Mouse (Mus musculus): Measurements from ENCODE around the gene Fancg. TPM values are rescaled to one million over a fixed set of nuclear protein-coding genes. Genes with fewer than 3 reads are reported as not detected.

Gene Fancg
- polyA plus RNA-seq, 1 experiment from 2014 or later, result 29.9 TPM

DNA sequence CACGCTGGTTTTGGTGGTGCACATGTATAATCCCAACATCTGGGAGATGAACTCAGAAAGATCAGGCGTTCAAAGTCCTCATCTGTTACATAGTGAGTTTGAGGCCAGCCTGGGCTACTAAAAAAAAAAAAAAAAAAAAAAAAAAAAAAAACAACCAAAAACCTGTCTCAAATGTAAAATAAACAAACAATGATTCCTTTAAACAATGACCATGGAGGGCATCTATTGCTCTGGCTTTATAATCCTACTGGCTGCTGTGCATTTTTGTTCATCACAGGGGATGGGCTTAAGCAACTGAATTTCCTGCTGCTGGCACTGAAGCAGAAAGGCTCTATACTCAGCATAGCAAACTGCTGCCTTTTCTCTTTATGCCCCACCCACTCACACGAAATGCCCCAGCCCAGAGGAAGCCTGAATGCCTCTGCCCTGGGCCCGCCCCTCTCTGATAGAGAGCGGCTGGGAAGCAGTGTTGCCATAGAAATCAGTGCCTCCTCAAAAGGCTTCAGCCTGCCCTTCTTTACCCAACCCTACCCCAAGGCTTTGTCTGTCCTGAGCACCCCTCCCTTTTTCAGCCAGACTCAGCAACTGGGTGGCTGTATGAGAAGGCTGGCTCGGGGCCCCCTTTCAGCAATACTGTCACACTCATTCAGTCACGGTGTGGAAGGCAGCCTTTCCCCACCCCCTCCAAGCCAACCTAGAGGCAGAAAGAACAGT lies 33.5 kb upstream of the Fancg start:
- H3K4me1 ChIP-seq, result peaks cover 48% of the 10 kb centered on the region
- H3K36me3 ChIP-seq, result no peaks in the 10 kb centered on the region
- peak overlapping the region; percentile 81 for H3K4me2 ChIP-seq (replicated peaks)

GRCm38 (mm10) chr4:43040881-43041547 lies 30.7 kb upstream of the Fancg start:
- Histone ChIP-seq H3K27me3 (no peaks in the 10 kb centered on the region), H3K4me2 (replicated peaks) (no peak overlapping the region), H3K4me3 (no peak overlapping the region), H3K27ac (replicated peaks) (peak overlapping the region; percentile 35), H3K9ac (replicated peaks) (no peak overlapping the region), H3K4me1 (peaks cover 55% of the 10 kb centered on the region), H3K36me3 (peaks cover 8% of the 10 kb centered on the region), H3K9me3 (no peaks in the 10 kb centered on the region)
- ATAC-seq (replicated peaks), result no peak
- 69% methylated on average over 9 of the region's 9 CpGs for WGBS

More for the DNA sequence above, 33.5 kb upstream of the Fancg start:
- Histone ChIP-seq H3K9ac (replicated peaks) (peak overlapping the region; percentile 55), H3K27me3 (no peaks in the 10 kb centered on the region), H3K9me3 (no peaks in the 10 kb centered on the region), H3K27ac (replicated peaks) (peak overlapping the region; percentile 93), H3K4me3 (peak overlapping the region; percentile 71)
- 5% methylated on average over 7 of the region's 7 CpGs for WGBS
- peak; percentile 53 for ATAC-seq (replicated peaks)

DNA sequence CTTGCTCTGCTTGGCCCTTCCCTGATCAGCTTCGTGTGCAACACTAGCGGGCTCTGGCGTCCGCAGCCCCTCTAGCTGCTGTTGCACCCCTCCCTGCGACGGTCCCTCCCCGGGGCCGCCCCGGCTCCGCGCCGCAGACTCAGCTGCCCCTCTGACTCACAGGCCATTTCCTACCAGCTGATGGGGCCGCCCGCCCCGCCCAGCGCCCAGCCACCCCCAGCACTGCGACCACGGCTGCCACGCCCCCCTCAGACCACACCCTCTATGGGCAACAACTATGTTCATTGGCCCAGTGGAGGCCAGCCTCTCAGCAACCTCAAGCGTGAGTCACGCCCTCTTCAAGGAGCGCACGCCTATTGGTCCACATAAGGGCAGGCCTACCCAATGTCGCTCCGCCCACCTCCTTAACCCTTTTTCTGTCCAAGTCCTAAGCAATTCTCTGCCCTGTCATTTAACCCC lies 29.8 kb upstream of the Fancg start:
- peak overlapping the region; percentile 62 for H3K9ac ChIP-seq (replicated peaks)
- peaks cover 17% of the 10 kb centered on the region for H3K36me3 ChIP-seq
- H3K9me3 ChIP-seq, result no peaks in the 10 kb centered on the region
- H3K27ac ChIP-seq (replicated peaks), result peak overlapping the region; percentile 78
- peaks cover 54% of the 10 kb centered on the region for H3K4me1 ChIP-seq
- peak; percentile 97 for ATAC-seq (replicated peaks)
- under 1% methylated on average over 25 of the region's 25 CpGs for WGBS
- H3K27me3 ChIP-seq, result no peaks in the 10 kb centered on the region
- H3K4me2 ChIP-seq (replicated peaks), result peak overlapping the region; percentile 71
- H3K4me3 ChIP-seq, result peak overlapping the region; percentile 81

DNA sequence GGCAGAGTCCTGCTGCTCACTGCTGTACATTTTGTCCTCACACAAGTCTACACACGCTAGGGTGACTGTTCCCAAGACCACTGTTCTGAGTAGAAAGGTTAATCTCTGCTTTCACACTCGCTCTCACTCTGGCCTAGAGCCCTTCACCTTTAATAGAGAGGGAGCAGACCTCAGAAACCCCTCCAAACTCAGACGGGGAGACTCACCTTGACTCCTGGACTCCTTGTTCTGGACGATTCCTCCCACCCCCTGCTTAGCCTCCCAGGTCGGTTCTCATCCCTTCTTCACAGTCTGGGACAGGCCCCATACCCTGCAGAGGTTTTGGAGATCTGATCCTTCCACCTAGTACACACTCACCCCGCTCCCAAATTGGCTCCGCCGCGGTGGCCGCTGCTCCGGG lies 29.3 kb upstream of the Fancg start:
- Histone ChIP-seq H3K9me3 (no peaks in the 10 kb centered on the region), H3K9ac (replicated peaks) (peak overlapping the region; percentile 62), H3K27ac (replicated peaks) (peak overlapping the region; percentile 78), H3K27me3 (no peaks in the 10 kb centered on the region), H3K4me2 (replicated peaks) (peak overlapping the region; percentile 71), H3K4me3 (peak overlapping the region; percentile 81), H3K36me3 (peaks cover 22% of the 10 kb centered on the region), H3K4me1 (peaks cover 49% of the 10 kb centered on the region)
- WGBS, result 2% methylated on average over 11 of the region's 11 CpGs
- ATAC-seq (replicated peaks), result no peak; the same call in 1 of the 2 replicates

DNA sequence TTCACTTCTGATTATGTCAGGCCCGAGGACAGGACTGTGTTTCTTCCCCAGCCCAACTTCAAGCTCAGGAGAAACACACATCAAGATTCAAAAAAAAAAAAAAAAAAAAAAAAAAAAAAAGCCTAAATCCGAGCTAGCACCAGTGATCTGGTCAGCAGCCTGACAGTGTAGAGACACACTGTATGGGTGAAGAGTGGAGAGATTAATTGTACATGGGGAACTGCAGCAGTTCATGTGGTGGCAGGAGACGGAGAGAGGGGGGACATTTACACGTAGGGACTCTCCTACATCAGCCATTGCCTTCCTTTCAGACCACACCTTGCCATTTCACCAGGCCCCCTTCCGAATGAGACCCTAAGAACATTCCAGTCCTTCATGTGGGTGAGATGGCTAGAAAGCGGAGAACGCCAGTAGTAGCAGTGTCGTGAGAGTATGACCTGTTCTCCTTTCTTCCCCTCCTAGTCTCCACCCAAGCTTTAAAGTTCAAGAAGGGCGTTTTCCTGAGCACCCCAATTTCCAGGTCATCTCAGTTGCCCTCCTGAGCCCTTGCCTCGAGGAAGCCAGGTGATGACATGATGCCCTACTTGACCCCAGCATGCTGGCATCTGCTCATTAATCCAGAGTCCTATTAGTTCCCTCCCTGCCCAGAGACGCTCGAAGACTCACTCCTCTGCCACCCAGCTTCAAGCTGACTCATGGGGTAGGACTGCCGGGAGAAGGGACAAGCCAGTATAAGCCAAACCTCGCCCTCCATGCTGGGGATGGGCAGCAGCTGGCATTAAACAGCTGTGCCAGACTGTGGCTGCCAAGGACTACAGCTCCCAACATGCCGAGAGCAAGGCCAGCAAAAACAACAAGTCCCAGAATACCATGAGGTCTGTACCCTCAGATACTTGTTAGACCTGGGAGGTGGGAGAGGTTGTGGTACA lies 28.5 kb upstream of the Fancg start:
- WGBS, result 57% methylated on average over 15 of the region's 15 CpGs
- H3K27me3 ChIP-seq, result no peaks in the 10 kb centered on the region
- H3K4me2 ChIP-seq (replicated peaks), result peak overlapping the region; percentile 71
- peaks cover 41% of the 10 kb centered on the region for H3K4me1 ChIP-seq
- H3K4me3 ChIP-seq, result peak overlapping the region; percentile 81
- H3K9ac ChIP-seq (replicated peaks), result peak overlapping the region; percentile 62
- no peaks in the 10 kb centered on the region for H3K9me3 ChIP-seq
- H3K27ac ChIP-seq (replicated peaks), result 0 out of 2 replicates have a peak overlapping the region, but pooled peaks have one; percentile 78
- no peak for ATAC-seq (replicated peaks)
- peaks cover 30% of the 10 kb centered on the region for H3K36me3 ChIP-seq

DNA sequence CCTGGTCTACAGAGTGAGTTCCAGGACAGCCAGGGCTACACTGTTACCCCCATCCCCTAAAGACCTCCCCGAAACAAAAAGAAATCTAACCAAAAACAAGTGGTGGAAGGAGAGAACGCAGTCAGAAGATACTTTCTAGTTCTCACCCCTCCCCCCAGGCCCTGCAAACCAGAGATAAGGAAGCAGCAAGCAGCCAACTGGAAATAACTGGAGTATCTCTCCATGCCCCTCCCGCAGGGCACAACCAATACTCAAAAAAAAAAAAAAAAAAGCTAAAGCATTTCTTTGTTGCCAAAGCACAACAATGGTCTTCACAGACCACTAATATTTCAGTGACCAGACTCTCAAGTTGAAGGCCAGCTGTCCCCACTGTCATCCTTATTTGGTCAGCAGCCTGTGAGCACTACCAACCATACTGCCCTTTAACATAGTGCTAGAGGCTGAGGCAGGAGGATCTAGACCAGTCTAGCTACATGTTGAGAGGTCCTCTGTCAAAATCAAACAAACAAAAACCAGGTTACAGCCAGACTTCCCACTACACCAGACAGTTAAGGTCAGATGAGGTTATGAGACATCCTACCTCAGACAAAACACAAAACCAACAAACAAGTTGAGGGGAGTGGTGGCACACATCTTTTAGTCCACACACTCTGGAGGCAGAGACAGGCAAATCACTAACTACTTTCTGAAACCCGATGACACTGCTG lies 27.7 kb upstream of the Fancg start:
- H3K36me3 ChIP-seq, result peaks cover 37% of the 10 kb centered on the region
- ATAC-seq (replicated peaks), result no peak
- 76% methylated on average over 4 of the region's 4 CpGs for WGBS
- no peaks in the 10 kb centered on the region for H3K9me3 ChIP-seq
- H3K27me3 ChIP-seq, result no peaks in the 10 kb centered on the region
- no peak overlapping the region for H3K4me3 ChIP-seq
- peaks cover 33% of the 10 kb centered on the region for H3K4me1 ChIP-seq
- no peak overlapping the region for H3K27ac ChIP-seq (replicated peaks)
- H3K4me2 ChIP-seq (replicated peaks), result no peak overlapping the region
- H3K9ac ChIP-seq (replicated peaks), result no peak overlapping the region

GRCm38 (mm10) chr4:43036356-43036755 lies 26.1 kb upstream of the Fancg start:
- H3K4me1 ChIP-seq, result peaks cover 40% of the 10 kb centered on the region
- no peak overlapping the region for H3K4me3 ChIP-seq
- ATAC-seq (replicated peaks), result no peak
- no peak overlapping the region for H3K27ac ChIP-seq (replicated peaks)
- no peaks in the 10 kb centered on the region for H3K27me3 ChIP-seq
- H3K9ac ChIP-seq (replicated peaks), result no peak overlapping the region
- no peaks in the 10 kb centered on the region for H3K9me3 ChIP-seq
- H3K36me3 ChIP-seq, result peaks cover 41% of the 10 kb centered on the region
- H3K4me2 ChIP-seq (replicated peaks), result no peak overlapping the region
- WGBS, result 87% methylated on average over 10 of the region's 10 CpGs

GRCm38 (mm10) chr4:43035851-43036250 lies 25.5 kb upstream of the Fancg start:
- Histone ChIP-seq H3K36me3 (peaks cover 41% of the 10 kb centered on the region), H3K4me2 (replicated peaks) (no peak overlapping the region), H3K9me3 (no peaks in the 10 kb centered on the region), H3K27ac (replicated peaks) (no peak overlapping the region), H3K4me1 (peaks cover 39% of the 10 kb centered on the region), H3K9ac (replicated peaks) (no peak overlapping the region), H3K27me3 (no peaks in the 10 kb centered on the region), H3K4me3 (no peak overlapping the region)
- no peak for ATAC-seq (replicated peaks)
- WGBS, result 88% methylated on average over 6 of the region's 6 CpGs

DNA sequence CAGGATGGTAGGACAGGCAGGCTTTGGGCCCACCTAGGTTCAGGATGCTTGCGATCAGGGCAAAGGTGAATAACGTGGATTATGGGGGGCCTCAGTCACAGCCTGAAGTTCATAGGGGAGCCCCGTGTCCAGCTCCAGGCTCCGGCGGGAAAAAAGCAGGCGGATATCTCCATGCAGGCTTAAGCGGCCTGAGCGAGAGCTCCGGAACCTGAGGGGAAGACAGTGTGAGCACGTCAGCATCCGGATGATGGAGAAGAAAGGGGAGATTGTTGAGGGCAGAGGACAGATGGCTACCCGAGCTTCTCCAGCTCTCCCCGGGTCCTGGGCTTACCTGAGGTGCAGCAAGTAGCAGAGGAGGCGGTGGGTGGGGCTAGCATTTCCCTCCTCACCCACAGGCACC lies 23.2 kb upstream of the Fancg start:
- Histone ChIP-seq H3K9ac (replicated peaks) (no peak overlapping the region), H3K9me3 (no peaks in the 10 kb centered on the region), H3K36me3 (peaks cover 54% of the 10 kb centered on the region), H3K27me3 (no peaks in the 10 kb centered on the region), H3K27ac (replicated peaks) (no peak overlapping the region), H3K4me1 (peaks cover 35% of the 10 kb centered on the region), H3K4me2 (replicated peaks) (no peak overlapping the region), H3K4me3 (no peak overlapping the region)
- ATAC-seq (replicated peaks), result no peak
- 84% methylated on average over 14 of the region's 14 CpGs for WGBS

- Histone ChIP-seq H3K9ac (replicated peaks) (no peak overlapping the region), H3K9me3 (no peaks in the 10 kb centered on the region), H3K4me3 (no peak overlapping the region), H3K4me2 (replicated peaks) (no peak overlapping the region), H3K27me3 (no peaks in the 10 kb centered on the region), H3K4me1 (peaks cover 26% of the 10 kb centered on the region), H3K36me3 (peaks cover 64% of the 10 kb centered on the region), H3K27ac (replicated peaks) (peak overlapping the region; percentile 90)
- WGBS, result 92% methylated on average over 1 of the region's 1 CpGs
- ATAC-seq (replicated peaks), result no peak
These were observed 22.2 kb upstream of the Fancg start for GRCm38 (mm10) chr4:43032501-43032900.

DNA sequence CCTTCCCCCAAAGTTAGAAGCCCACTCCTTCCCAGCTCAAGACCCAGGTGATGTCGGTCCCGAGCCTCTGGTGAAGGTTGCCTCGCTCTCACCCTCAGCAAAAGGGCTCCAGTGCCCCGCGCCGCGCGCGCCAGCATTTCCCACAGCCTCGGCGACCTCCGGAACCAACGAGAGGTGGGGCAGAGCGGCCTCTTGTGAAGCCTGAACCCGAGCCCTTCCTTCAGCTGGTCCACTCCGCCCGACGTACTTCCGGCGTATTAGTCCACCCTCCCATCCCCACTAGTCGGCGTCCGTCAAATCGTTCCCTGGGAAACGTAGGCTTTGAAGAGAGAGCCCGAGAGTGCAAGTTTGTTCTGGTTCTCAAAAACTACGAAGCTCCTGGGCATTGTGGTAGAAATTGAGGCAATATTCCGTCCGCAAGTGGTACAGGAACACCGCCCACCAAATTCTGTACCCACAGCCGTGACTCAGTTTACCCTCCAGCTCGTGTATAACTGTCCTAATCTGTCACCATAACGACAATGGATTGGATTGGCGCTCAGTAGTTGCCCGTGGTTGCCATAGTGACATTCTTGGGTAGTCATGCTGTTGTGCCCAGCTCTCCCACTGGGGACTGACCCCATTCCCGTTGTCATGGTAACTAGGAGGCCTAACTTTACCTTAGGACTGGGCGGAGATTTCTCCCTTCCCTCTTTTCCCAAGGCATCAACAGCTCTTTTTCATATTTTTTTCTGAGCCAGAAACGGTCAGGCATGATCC lies 21.1 kb upstream of the Fancg start, which contains the start of gene Stoml2:
Gene Stoml2, minus strand, starts transcription at position 474 of the 759 bp plus-strand sequence.
- under 1% methylated on average over 38 of the region's 38 CpGs for WGBS
- H3K27me3 ChIP-seq, result no peaks in the 10 kb centered on the region
- peaks cover 21% of the 10 kb centered on the region for H3K4me1 ChIP-seq
- peak within 1 kb of the TSS; percentile 82 for H3K9ac ChIP-seq (replicated peaks)
- H3K9me3 ChIP-seq, result no peaks in the 10 kb centered on the region
- peaks cover 69% of the 10 kb centered on the region for H3K36me3 ChIP-seq
- H3K4me3 ChIP-seq, result peak within 1 kb of the TSS; percentile 64
- peak within 1 kb of the TSS; percentile 90 for H3K27ac ChIP-seq (replicated peaks)
- peak within 1 kb of the TSS; percentile 71 for H3K4me2 ChIP-seq (replicated peaks)
- peak; percentile 97 for ATAC-seq (replicated peaks)
